Mouse (Mus musculus) hindbrain, embryonic 16.5 days (tissue): ENCODE measurements around the gene Pik3c2b. TPM values are rescaled to one million over a fixed set of nuclear protein-coding genes. Genes with fewer than 3 reads are reported as not detected.

Source experiments
- ATAC-seq: fragments of 200-750 bp; cut with Nextera tagmentation; 2 replicates; pipeline ENCODE4 v1.8.0; 2017; ENCODE audit warnings: moderate TSS enrichment, moderate library complexity
- H3K27ac ChIP-seq: fragments of 300-500 bp; sonication (generic); 2 replicates; pipeline ENCODE4 v1.5.1; 2014; ENCODE audit warnings: low read depth, mild to moderate bottlenecking, control low read depth, low read length, moderate library complexity
- H3K27me3 ChIP-seq: fragments of 300-500 bp; sonication (generic); replicated peaks from 2 replicates; pipeline ENCODE4 v1.6.1; 2014; ENCODE audit warnings: low read length; ENCODE audit not compliant: control insufficient read depth, insufficient read depth
- H3K36me3 ChIP-seq: fragments of 300-500 bp; sonication (generic); 2 replicates; pipeline ENCODE4 v1.6.1; 2014; ENCODE audit warnings: mild to moderate bottlenecking, low read length, moderate library complexity, mixed read lengths; ENCODE audit not compliant: control insufficient read depth, insufficient read depth
- H3K4me1 ChIP-seq: fragments of 300-500 bp; sonication (generic); 2 replicates; pipeline ENCODE4 v1.6.1; 2014; ENCODE audit warnings: low read depth, low read length; ENCODE audit not compliant: control insufficient read depth, insufficient read depth
- H3K4me2 ChIP-seq: fragments of 300-500 bp; sonication (generic); 2 replicates; pipeline ENCODE4 v1.6.1; 2014; ENCODE audit warnings: mild to moderate bottlenecking, low read length, control low read depth, moderate library complexity
- H3K4me3 ChIP-seq: fragments of 300-500 bp; sonication (generic); 2 replicates; pipeline ENCODE4 v1.5.1; 2014; ENCODE audit warnings: mild to moderate bottlenecking, low read length, control low read depth, moderate library complexity
- H3K9ac ChIP-seq: fragments of 300-500 bp; sonication (generic); 2 replicates; pipeline ENCODE4 v1.6.1; 2014; ENCODE audit warnings: low read depth, mild to moderate bottlenecking, control low read depth, low read length, moderate library complexity
- H3K9me3 ChIP-seq: fragments of 300-500 bp; sonication (generic); 2 replicates; pipeline ENCODE4 v1.6.1; 2014; ENCODE audit warnings: mild to moderate bottlenecking, low read length, moderate library complexity; ENCODE audit not compliant: control insufficient read depth
- WGBS: fragments of 180-500 bp; shearing (Covaris S2); extraction: QIAGEN DNeasy Blood & Tissue Kit; methylation state at CpG from one replicate; pipeline ENCODE4 v1.1.7; 2014; 5-methylcytosine and 5-hydroxymethylcytosine counted together
- polyA plus RNA-seq: library from polyadenylated mRNA; unstranded; fragments of >200 nt; fragmentation: Nextera tagmentation; extraction: Ambion mirVana; gene quantifications from 2 replicates; pipeline ENCODE4 v1.2.1, GENCODE M21; 2015

Pik3c2b gene
- polyA plus RNA-seq, 1 experiment from 2014 or later, result 10.3 TPM

DNA sequence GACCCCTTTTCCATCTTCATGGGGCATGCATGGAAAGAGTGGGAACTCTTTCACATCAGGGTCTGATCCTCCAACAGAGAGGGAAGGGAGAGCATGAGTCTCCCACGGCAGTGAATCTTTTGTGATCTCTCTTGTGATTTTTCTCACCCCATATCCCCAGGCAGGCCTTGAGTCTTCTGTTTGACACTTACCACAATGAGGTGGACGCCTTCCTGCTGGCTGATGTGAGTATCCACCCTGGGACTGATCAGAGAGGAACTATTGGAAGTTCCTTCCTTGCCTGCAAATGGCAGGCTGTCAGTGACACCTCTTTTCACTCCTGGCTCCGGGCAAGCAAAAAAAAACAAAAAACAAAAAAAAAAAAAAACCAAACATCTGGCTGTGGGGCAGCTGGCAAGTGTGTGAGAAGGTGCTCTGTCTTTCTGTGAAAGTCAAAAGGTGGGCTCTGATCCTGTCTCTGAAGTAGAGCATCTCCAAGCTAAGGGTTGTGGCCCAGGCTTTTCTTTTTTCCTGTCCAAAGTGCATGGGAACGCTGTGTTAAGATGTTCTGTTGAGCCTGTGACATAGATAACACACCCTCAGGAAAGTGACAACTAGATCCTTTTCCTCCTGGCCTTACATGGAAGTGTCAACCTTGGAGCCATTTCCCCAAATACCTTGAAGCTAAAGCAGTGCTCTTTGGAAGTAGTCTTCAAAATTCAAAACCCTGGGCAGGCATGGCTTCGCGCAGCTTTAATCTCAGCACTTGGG, 30.4 kb downstream of the Pik3c2b start:
- Histone ChIP-seq H3K27ac (no peak overlapping the region), H3K4me1 (peaks cover 31% of the 10 kb centered on the region), H3K36me3 (peaks cover 2% of the 10 kb centered on the region; the same call in 1 of the 2 replicates), H3K9me3 (no peaks in the 10 kb centered on the region), H3K27me3 (no peaks in the 10 kb centered on the region), H3K4me2 (no peak overlapping the region), H3K9ac (no peak overlapping the region), H3K4me3 (no peak overlapping the region)
- ATAC-seq, result no peak
- WGBS, result 76% methylated on average over 6 of the region's 6 CpGs

DNA sequence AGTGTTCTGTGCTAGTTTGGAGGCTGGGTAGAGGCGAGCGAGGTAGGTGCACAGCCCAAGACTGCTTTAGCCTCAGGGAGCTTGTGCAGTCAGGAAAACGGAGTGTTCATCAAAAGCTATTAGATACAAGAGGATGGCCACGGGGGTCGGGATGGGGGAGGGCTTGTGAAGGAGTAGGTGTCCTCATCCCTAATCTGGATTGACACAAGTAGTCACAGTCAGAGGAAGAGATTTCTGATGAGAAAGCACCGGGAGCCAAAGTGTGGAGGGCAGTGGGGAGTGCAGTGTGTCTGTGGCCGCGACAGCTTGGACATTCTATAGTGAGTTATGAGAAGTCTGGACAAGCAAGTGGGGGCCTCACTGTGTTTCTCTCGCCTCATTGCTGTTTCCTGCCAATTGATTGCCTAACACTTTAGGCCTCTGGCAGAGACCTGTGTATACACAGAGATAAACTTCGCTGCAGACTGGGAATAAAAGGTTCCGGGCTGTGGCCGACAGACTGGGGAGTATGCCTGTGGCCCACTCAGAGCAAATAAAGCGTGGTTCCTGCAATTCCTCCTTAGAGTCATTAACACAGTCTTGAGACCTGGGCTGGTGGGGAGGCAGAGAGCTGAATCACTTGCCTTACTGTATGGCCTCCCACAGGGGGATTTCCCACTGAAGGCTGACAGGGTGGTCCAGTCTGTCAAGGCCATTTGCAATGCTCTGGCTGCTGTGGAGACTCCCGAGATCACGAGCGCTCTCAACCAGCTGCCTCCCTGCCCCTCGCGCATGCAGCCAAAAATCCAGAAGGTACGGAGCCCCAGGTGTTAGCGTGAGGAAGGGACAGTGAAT, 31.4 kb downstream of the Pik3c2b start:
- no peak overlapping the region for H3K4me3 ChIP-seq
- no peak for ATAC-seq
- peak overlapping the region; percentile 20 for H3K27ac ChIP-seq
- peaks cover 7% of the 10 kb centered on the region for H3K36me3 ChIP-seq
- H3K27me3 ChIP-seq, result no peaks in the 10 kb centered on the region
- peaks cover 21% of the 10 kb centered on the region for H3K4me1 ChIP-seq
- no peak overlapping the region for H3K9ac ChIP-seq
- H3K9me3 ChIP-seq, result no peaks in the 10 kb centered on the region
- no peak overlapping the region for H3K4me2 ChIP-seq
- WGBS, result 44% methylated on average over 20 of the region's 20 CpGs

DNA sequence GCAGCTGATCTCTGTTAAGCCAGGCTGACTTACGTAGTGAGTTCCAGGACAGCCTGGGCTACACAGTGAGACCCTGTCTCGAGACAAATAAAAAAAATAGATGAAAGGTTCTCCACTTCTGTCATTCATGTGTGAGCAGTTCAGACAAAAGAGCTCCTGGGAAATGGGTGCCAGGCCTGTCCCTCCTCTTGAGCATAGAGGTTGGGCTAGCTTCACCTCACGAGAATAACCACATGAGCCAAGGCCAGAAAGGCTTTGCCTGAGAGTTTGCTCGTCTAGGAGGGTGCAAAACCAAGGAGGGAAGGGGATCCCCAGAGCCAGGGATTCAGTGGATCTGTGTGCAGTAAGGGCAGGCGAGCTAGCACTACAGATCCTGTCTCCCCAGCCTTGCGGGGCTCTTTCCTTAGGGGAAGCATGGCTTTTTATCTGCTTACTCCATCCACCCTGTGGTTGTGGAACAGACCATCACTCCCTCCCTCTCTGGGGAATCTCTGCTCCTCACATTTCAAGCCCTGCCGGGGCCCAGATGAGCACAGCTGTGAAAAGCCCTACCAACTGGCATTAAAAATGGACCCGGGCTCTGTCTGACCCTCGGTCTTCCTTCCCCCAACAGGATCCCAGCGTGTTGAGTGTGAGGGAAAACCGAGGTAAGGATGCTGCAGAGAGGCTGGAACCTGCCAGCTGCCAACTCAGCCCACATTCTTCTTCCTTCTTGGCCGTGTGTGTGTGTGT, 32.3 kb downstream of the Pik3c2b start:
- no peaks in the 10 kb centered on the region for H3K9me3 ChIP-seq
- no peak overlapping the region for H3K4me2 ChIP-seq
- no peaks in the 10 kb centered on the region for H3K27me3 ChIP-seq
- 54% methylated on average over 12 of the region's 12 CpGs for WGBS
- H3K27ac ChIP-seq, result 0 out of 2 replicates have a peak overlapping the region, but pooled peaks have one; percentile 1
- H3K4me3 ChIP-seq, result no peak overlapping the region
- ATAC-seq, result no peak
- H3K9ac ChIP-seq, result no peak overlapping the region
- H3K36me3 ChIP-seq, result peaks cover 8% of the 10 kb centered on the region
- peaks cover 14% of the 10 kb centered on the region for H3K4me1 ChIP-seq

GRCm38 (mm10) chr1:133078338-133078727, 32.9 kb downstream of the Pik3c2b start:
- 74% methylated on average over 1 of the region's 1 CpGs for WGBS
- H3K36me3 ChIP-seq, result peaks cover 11% of the 10 kb centered on the region
- H3K27ac ChIP-seq, result no peak overlapping the region

GRCm38 (mm10) chr1:133079509-133079908, 34.0 kb downstream of the Pik3c2b start:
- Histone ChIP-seq H3K9me3 (no peaks in the 10 kb centered on the region), H3K27ac (peak overlapping the region; percentile 66), H3K4me1 (peaks cover 14% of the 10 kb centered on the region), H3K4me2 (no peak overlapping the region), H3K9ac (no peak overlapping the region), H3K36me3 (peaks cover 12% of the 10 kb centered on the region), H3K4me3 (no peak overlapping the region), H3K27me3 (no peaks in the 10 kb centered on the region)
- 25% methylated on average over 7 of the region's 7 CpGs for WGBS
- ATAC-seq, result peak; percentile 51

More at GRCm38 (mm10) chr1:133078338-133078727, 32.9 kb downstream of the Pik3c2b start:
- no peak overlapping the region for H3K9ac ChIP-seq
- H3K27me3 ChIP-seq, result no peaks in the 10 kb centered on the region
- peaks cover 14% of the 10 kb centered on the region for H3K4me1 ChIP-seq
- H3K4me2 ChIP-seq, result no peak overlapping the region
- no peaks in the 10 kb centered on the region for H3K9me3 ChIP-seq
- H3K4me3 ChIP-seq, result no peak overlapping the region
- ATAC-seq, result no peak

DNA sequence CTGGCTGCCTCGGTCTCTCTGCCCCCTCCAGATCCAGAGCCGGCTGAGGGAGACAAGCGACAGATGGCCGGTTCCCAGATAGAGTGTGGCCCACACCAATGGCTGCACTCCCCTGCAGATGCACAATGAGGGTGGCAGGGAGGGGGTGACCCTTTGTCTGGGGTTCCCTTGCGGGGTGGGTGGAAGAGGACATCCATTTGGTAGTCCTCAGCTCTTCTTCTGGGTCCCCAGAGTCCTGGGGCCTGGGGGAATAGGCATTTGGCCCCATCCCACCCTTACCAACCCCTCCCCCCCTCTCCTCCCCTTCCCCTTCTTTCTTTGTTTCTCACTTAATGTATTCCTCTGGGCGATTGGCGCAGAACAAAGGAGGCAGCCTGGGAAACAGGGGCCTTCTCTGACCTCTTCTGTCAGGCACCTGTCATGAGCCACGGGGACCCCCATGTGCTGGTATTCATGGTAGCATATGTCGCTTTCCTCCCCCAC, 34.7 kb downstream of the Pik3c2b start:
- Histone ChIP-seq H3K4me1 (peaks cover 14% of the 10 kb centered on the region), H3K9ac (0 out of 2 replicates have a peak overlapping the region, but pooled peaks have one; percentile 41), H3K36me3 (peaks cover 11% of the 10 kb centered on the region), H3K27ac (peak overlapping the region; percentile 66), H3K4me3 (no peak overlapping the region), H3K9me3 (no peaks in the 10 kb centered on the region), H3K4me2 (no peak overlapping the region), H3K27me3 (no peaks in the 10 kb centered on the region)
- ATAC-seq, result peak; percentile 68
- WGBS, result 12% methylated on average over 9 of the region's 9 CpGs

GRCm38 (mm10) chr1:133080717-133081116, 35.2 kb downstream of the Pik3c2b start:
- Histone ChIP-seq H3K27ac (no peak overlapping the region), H3K4me2 (no peak overlapping the region), H3K27me3 (no peaks in the 10 kb centered on the region), H3K9ac (no peak overlapping the region), H3K4me1 (peaks cover 14% of the 10 kb centered on the region), H3K9me3 (no peaks in the 10 kb centered on the region), H3K36me3 (peaks cover 11% of the 10 kb centered on the region), H3K4me3 (no peak overlapping the region)
- no peak for ATAC-seq
- 42% methylated on average over 6 of the region's 6 CpGs for WGBS

DNA sequence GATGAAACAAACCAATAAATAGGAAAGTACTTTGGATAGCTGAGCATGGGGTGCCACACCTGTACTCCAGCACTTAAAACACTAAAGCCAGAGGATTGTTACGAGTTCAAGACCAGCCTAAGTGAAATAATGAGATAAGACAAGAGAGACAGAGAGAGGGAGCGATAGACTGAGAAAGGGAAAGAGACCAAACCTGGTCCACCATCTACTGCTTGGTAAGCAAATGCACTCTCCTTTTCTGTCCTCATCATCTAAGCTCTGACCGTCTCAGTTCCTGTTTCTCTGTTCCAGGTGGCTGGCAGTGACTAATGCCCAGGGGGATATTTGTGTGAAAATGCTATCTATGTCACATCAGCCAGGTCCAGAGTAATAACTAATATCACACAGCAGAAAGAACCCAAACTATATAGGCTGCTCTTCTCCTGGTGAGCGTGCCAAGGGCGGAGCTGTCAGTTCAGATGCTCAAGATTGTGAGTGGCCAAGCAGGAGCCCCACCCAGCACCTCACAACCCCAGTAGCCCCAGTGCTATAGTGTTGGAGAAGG, 37.6 kb downstream of the Pik3c2b start:
- Histone ChIP-seq H3K4me3 (no peak overlapping the region), H3K36me3 (peaks cover 12% of the 10 kb centered on the region), H3K4me1 (peaks cover 9% of the 10 kb centered on the region; the same call in 1 of the 2 replicates), H3K9me3 (no peaks in the 10 kb centered on the region), H3K27ac (no peak overlapping the region), H3K27me3 (no peaks in the 10 kb centered on the region), H3K9ac (no peak overlapping the region), H3K4me2 (no peak overlapping the region)
- ATAC-seq, result no peak
- WGBS, result 85% methylated on average over 5 of the region's 5 CpGs
